Mouse (Mus musculus) layer of hippocampus, postnatal 10 days (tissue): ENCODE measurements at regions not wholly inside any gene's neighbourhood (a gene's known extent, or its start where the extent isn't known, plus 50 kb on each side); places are given as distances from the start of the nearest gene placed in this dataset.

ENCODE experiments used
- DNase-seq, 2 experiments: peaks; one replicate each; pipeline ENCODE4 v3.0.0; 2021; ENCODE audit warnings: low spot score in 2 of 2

GRCm38 (mm10) chr15:63400011-63400410 lies 445.0 kb downstream of the Gsdmc2 start:
- DNase-seq: no peak

- no peak for DNase-seq
Measured at GRCm38 (mm10) chr15:63397485-63397884, 447.5 kb downstream of the Gsdmc2 start.

GRCm38 (mm10) chr15:63377258-63377657 lies 467.7 kb downstream of the Gsdmc2 start:
- DNase-seq: no peak

GRCm38 (mm10) chr15:63371328-63372023 lies 473.5 kb downstream of the Gsdmc2 start:
- DNase-seq: no peak

- no peak for DNase-seq
Measured at GRCm38 (mm10) chr15:63364473-63364872, 480.5 kb downstream of the Gsdmc2 start.

GRCm38 (mm10) chr15:63360402-63360801 lies 484.6 kb downstream of the Gsdmc2 start:
- DNase-seq: peak; percentile 38 to 56

GRCm38 (mm10) chr15:63341730-63342129 lies 503.2 kb downstream of the Gsdmc2 start:
- DNase-seq: no peak

GRCm38 (mm10) chr15:63340322-63341060 lies 504.5 kb downstream of the Gsdmc2 start:
- peak; percentile 11 to 42 for DNase-seq

GRCm38 (mm10) chr15:63319666-63320065 lies 525.3 kb downstream of the Gsdmc2 start:
- no peak for DNase-seq

GRCm38 (mm10) chr15:63310426-63310825 lies 534.6 kb downstream of the Gsdmc2 start:
- DNase-seq: no peak

- no peak for DNase-seq
Measured at GRCm38 (mm10) chr15:63299311-63299710, 545.7 kb downstream of the Gsdmc2 start.

GRCm38 (mm10) chr15:63288534-63288933 lies 556.4 kb downstream of the Gsdmc2 start:
- DNase-seq: no peak

GRCm38 (mm10) chr15:63286026-63286425 lies 559.0 kb downstream of the Gsdmc2 start:
- no peak for DNase-seq

GRCm38 (mm10) chr15:63270381-63270780 lies 574.6 kb downstream of the Gsdmc2 start:
- no peak for DNase-seq

GRCm38 (mm10) chr15:63265845-63266244 lies 579.1 kb downstream of the Gsdmc2 start:
- no peak for DNase-seq

- DNase-seq: no peak
Measured at GRCm38 (mm10) chr15:63255736-63256135, 589.2 kb downstream of the Gsdmc2 start.

GRCm38 (mm10) chr15:63252781-63253340 lies 592.1 kb downstream of the Gsdmc2 start:
- no peak for DNase-seq

GRCm38 (mm10) chr15:63238601-63239000 lies 606.4 kb downstream of the Gsdmc2 start:
- DNase-seq: no peak

GRCm38 (mm10) chr15:63218393-63219060 lies 626.5 kb downstream of the Gsdmc2 start:
- no peak for DNase-seq

GRCm38 (mm10) chr15:63205150-63205549 lies 639.8 kb downstream of the Gsdmc2 start:
- DNase-seq: no peak

GRCm38 (mm10) chr15:63195031-63195430 lies 649.9 kb downstream of the Gsdmc2 start:
- DNase-seq: peak; percentile 9 to 19

GRCm38 (mm10) chr15:63194492-63194797 lies 650.5 kb downstream of the Gsdmc2 start:
- no peak for DNase-seq
